In genomic region chr5:63767464-63767863, GRCm38 (mm10) we compare ENCODE assay signal across 12 mouse cellular contexts. TPM values are rescaled to one million over a fixed set of nuclear protein-coding genes. Genes with fewer than 3 reads are reported as not detected.
A peak's percentile ranks its signal among the peaks of the same experiment; 100 is the strongest.
DNase-seq lines count a peak whose midpoint lies in the region; ATAC-seq and TF ChIP-seq lines count a peak whose summit lies in the region.
"Had no signal": no experiment of that assay in that cellular context is flagged by ENCODE, and none has a peak within 500 bp of the region (broad histone marks: within the 10 kb centered on the region; RNA-seq: fewer than 3 reads in every experiment).

No protein-coding gene starts in this region.

- no peak overlapping the region for H3K9ac ChIP-seq in hindbrain, embryonic 16.5 days (ENCODE audit: low read depth, low read length)

- H3K9me3 ChIP-seq in hindbrain, embryonic 16.5 days (ENCODE audit: control insufficient read depth, low read length) = no peaks in the 10 kb centered on the region

- H3K27me3 ChIP-seq in hindbrain, embryonic 16.5 days (replicated peaks; ENCODE audit: control insufficient read depth, insufficient read depth, low read length) = no peaks in the 10 kb centered on the region
- peaks cover 12% of the 10 kb centered on the region for H3K27me3 ChIP-seq in myocyte (ENCODE audit: control insufficient read depth, insufficient read depth, insufficient read length)

- H3ac ChIP-seq in myocyte (ENCODE audit: control insufficient read depth, insufficient read length) = no peak overlapping the region

- DNase-seq in frontal cortex, postnatal 25 days (ENCODE audit: low spot score in 2 of 2) = no peak
- DNase-seq in lung, postnatal 10 days = peak; percentile 27
- DNase-seq in lung, postnatal 25 days (ENCODE audit: low spot score) = no peak
- DNase-seq in urinary bladder, postnatal 10 days (ENCODE audit: low spot score) = no peak
- DNase-seq in retina, postnatal 1 day = no peak
- DNase-seq: gastrocnemius, postnatal 25 days had no signal

- H3K4me3 ChIP-seq in hindbrain, embryonic 16.5 days (ENCODE audit: low read length) = no peak overlapping the region
- H3K4me3 ChIP-seq in myocyte = no peak overlapping the region

- H3K4me1 ChIP-seq in hindbrain, embryonic 16.5 days (ENCODE audit: control insufficient read depth, insufficient read depth, low read depth, low read length) = peaks cover 4% of the 10 kb centered on the region

- peak; percentile 71 for ATAC-seq in frontal cortex, adult (ENCODE audit: low TSS enrichment)
- peak; percentile 53; the same call in 1 of the 2 replicates for ATAC-seq in hindbrain, embryonic 16.5 days

- H3K79me2 ChIP-seq in myocyte (ENCODE audit: control insufficient read depth, insufficient read depth) = no peaks in the 10 kb centered on the region

- H3K36me3 ChIP-seq in hindbrain, embryonic 16.5 days (ENCODE audit: control insufficient read depth, insufficient read depth, low read length) = no peaks in the 10 kb centered on the region
- no peaks in the 10 kb centered on the region for H3K36me3 ChIP-seq in myocyte (ENCODE audit: control insufficient read depth, insufficient read depth)
- H3K36me3 ChIP-seq: G1E had no signal

- H3K4me2 ChIP-seq in hindbrain, embryonic 16.5 days (ENCODE audit: low read length) = peak overlapping the region; percentile 41
- H3K4me2 ChIP-seq in myocyte (ENCODE audit: low read depth) = peak overlapping the region; percentile 31
- H3K4me2 ChIP-seq: liver, embryonic 11.5 days had no signal

- peak overlapping the region; percentile 25; the same call in 1 of the 2 replicates for H3K27ac ChIP-seq in hindbrain, embryonic 16.5 days (ENCODE audit: low read depth, low read length)
- H3K27ac ChIP-seq: stomach, postnatal 0 days had no signal

- WGBS in hindbrain, embryonic 16.5 days = 58% methylated on average over 8 of the region's 8 CpGs

- TF ChIP-seq POLR2A in myocyte (IDR thresholded peaks at IDR 0.05; ENCODE audit: insufficient read length, low read depth) = no peak

TF ChIP-seq in myocyte, 11 proteins besides CTCF, POLR2A, EP300 and RAD21:
- TF ChIP-seq TCF3 (IDR thresholded peaks at IDR 0.05; ENCODE audit: insufficient read length, low read depth) (no peak), MYOG (IDR thresholded peaks at IDR 0.05; ENCODE audit: control insufficient read depth in 1 of 3, insufficient read depth in 1 of 3, insufficient read length in 2 of 3, low read depth in 2 of 3) (no peak), MYOD1 (IDR thresholded peaks at IDR 0.05; ENCODE audit: control insufficient read depth in 1 of 3, insufficient read length in 2 of 3, low read depth in 2 of 3) (no peak), MAX (IDR thresholded peaks at IDR 0.05; ENCODE audit: low read depth) (no peak), CEBPB (IDR thresholded peaks at IDR 0.05; ENCODE audit: insufficient read depth, poor library complexity, severe bottlenecking) (no peak), REST (IDR thresholded peaks at IDR 0.05; ENCODE audit: insufficient read depth, insufficient read length) (no peak), SRF (IDR thresholded peaks at IDR 0.05; ENCODE audit: control insufficient read depth, insufficient read length, low read depth) (no peak), POLR2AphosphoS2 (IDR thresholded peaks at IDR 0.05; ENCODE audit: insufficient read length, low read depth) (no peak), USF1 (IDR thresholded peaks at IDR 0.05; ENCODE audit: low read depth) (no peak), E2F4 (IDR thresholded peaks at IDR 0.05; ENCODE audit: insufficient read depth) (no peak), TCF12 (IDR thresholded peaks at IDR 0.05; ENCODE audit: insufficient read depth, poor library complexity, severe bottlenecking) (no peak)

RNA-seq across cellular contexts. Expression of gene 0610040J01Rik, which starts 44.7 kb away (rescaled TPM):
- polyA plus RNA-seq in hindbrain, embryonic 16.5 days (2015; fragmentation: Nextera tagmentation; extraction: Ambion mirVana) = 3.6 and 3.8 TPM in 2 replicates
- polyA plus RNA-seq in myocyte (2012; fragmentation: generic; extraction: Trizol) = not detected
- polyA plus RNA-seq: G1E had no signal
